Mouse (Mus musculus) heart, embryonic 16.5 days (tissue): ENCODE measurements around the gene Rsbn1. TPM values are rescaled to one million over a fixed set of nuclear protein-coding genes. Genes with fewer than 3 reads are reported as not detected.

Source experiments
- ATAC-seq: fragments of 200-750 bp; cut with Nextera tagmentation; replicated peaks from 2 replicates; pipeline ENCODE4 v1.8.0; 2017; ENCODE audit warnings: moderate number of reproducible peaks; ENCODE audit not compliant: insufficient read depth, low FRiP score; ENCODE audit errors: extremely low read depth
- H3K27ac ChIP-seq: fragments of 300-500 bp; sonication (generic); 2 replicates; pipeline ENCODE4 v1.5.1; 2014; ENCODE audit warnings: mild to moderate bottlenecking, low read length, control low read depth, moderate library complexity
- H3K27me3 ChIP-seq: fragments of 300-500 bp; sonication (generic); 2 replicates; pipeline ENCODE4 v1.6.1; 2014; ENCODE audit warnings: low read length, mixed read lengths; ENCODE audit not compliant: control insufficient read depth, insufficient read depth
- H3K36me3 ChIP-seq: fragments of 300-500 bp; sonication (generic); 2 replicates; pipeline ENCODE4 v1.6.1; 2014; ENCODE audit not compliant: control insufficient read depth, insufficient read depth
- H3K4me1 ChIP-seq: fragments of 300-500 bp; sonication (generic); 2 replicates; pipeline ENCODE4 v1.6.1; 2014; ENCODE audit warnings: low read length, mixed read lengths; ENCODE audit not compliant: control insufficient read depth, insufficient read depth
- H3K4me2 ChIP-seq: fragments of 300-500 bp; sonication (generic); 2 replicates; pipeline ENCODE4 v1.6.1; 2014; ENCODE audit warnings: low read depth, mild to moderate bottlenecking, control low read depth, low read length
- H3K4me3 ChIP-seq: fragments of 300-500 bp; sonication (generic); 2 replicates; pipeline ENCODE4 v1.5.1; 2014; ENCODE audit warnings: mild to moderate bottlenecking, control low read depth, low read length
- H3K9ac ChIP-seq: fragments of 300-500 bp; sonication (generic); 2 replicates; pipeline ENCODE4 v1.6.1; 2014; ENCODE audit warnings: low read length, control low read depth
- H3K9me3 ChIP-seq: fragments of 300-500 bp; sonication (generic); replicated peaks from 2 replicates; pipeline ENCODE4 v1.6.1; 2016; ENCODE audit warnings: low read length; ENCODE audit not compliant: control insufficient read depth
- WGBS: fragments of 180-500 bp; shearing (Covaris S2); extraction: QIAGEN DNeasy Blood & Tissue Kit; methylation state at CpG from one replicate; pipeline ENCODE4 v1.1.7; 2014; 5-methylcytosine and 5-hydroxymethylcytosine counted together
- polyA plus RNA-seq: library from polyadenylated mRNA; unstranded; fragments of >200 nt; fragmentation: Nextera tagmentation; extraction: Ambion mirVana; gene quantifications from 2 replicates; pipeline ENCODE4 v1.2.1, GENCODE M21; 2015

Gene Rsbn1
- 5.6 and 5.8 TPM in 2 replicates for polyA plus RNA-seq

- peak within 1 kb of the TSS; percentile 82 for H3K4me2 ChIP-seq
- H3K36me3 ChIP-seq: no peaks in the 10 kb centered on the region
- peaks cover 11% of the 10 kb centered on the region for H3K4me1 ChIP-seq
- H3K27me3 ChIP-seq: no peaks in the 10 kb centered on the region
- peak within 1 kb of the TSS; percentile 85 for H3K4me3 ChIP-seq
- under 1% methylated on average over 55 of the region's 55 CpGs for WGBS
- peak; percentile 99 for ATAC-seq
- peak within 1 kb of the TSS; percentile 91 for H3K9ac ChIP-seq
- no peaks in the 10 kb centered on the region for H3K9me3 ChIP-seq
- H3K27ac ChIP-seq: peak within 1 kb of the TSS; percentile 94
Measured at GRCm38 (mm10) chr3:103914010-103914669, at the start of gene Rsbn1. Gene Rsbn1 (plus strand): TSS chr3:103914120.

GRCm38 (mm10) chr3:103864200-103864599 is 49.7 kb upstream of the Rsbn1 start:
- Histone ChIP-seq H3K4me2 (no peak overlapping the region), H3K27ac (no peak overlapping the region), H3K4me1 (peaks cover 9% of the 10 kb centered on the region), H3K4me3 (no peak overlapping the region), H3K9me3 (no peaks in the 10 kb centered on the region), H3K27me3 (no peaks in the 10 kb centered on the region), H3K9ac (no peak overlapping the region), H3K36me3 (no peaks in the 10 kb centered on the region)
- no peak for ATAC-seq
- WGBS: 82% methylated on average over 6 of the region's 6 CpGs

- no peak for ATAC-seq
- no peaks in the 10 kb centered on the region for H3K9me3 ChIP-seq
- H3K27me3 ChIP-seq: no peaks in the 10 kb centered on the region
- no peak overlapping the region for H3K4me2 ChIP-seq
- H3K9ac ChIP-seq: no peak overlapping the region
- no peak overlapping the region for H3K4me3 ChIP-seq
- H3K36me3 ChIP-seq: no peaks in the 10 kb centered on the region
- H3K27ac ChIP-seq: peak overlapping the region; percentile 39; the same call in 1 of the 2 replicates
- H3K4me1 ChIP-seq: no peaks in the 10 kb centered on the region
- 87% methylated on average over 5 of the region's 5 CpGs for WGBS
Measured at GRCm38 (mm10) chr3:103867424-103867971, 46.4 kb upstream of the Rsbn1 start.

GRCm38 (mm10) chr3:103868008-103868407 is 45.9 kb upstream of the Rsbn1 start:
- 63% methylated on average over 4 of the region's 4 CpGs for WGBS
- ATAC-seq: no peak
- Histone ChIP-seq H3K9me3 (no peaks in the 10 kb centered on the region), H3K4me1 (no peaks in the 10 kb centered on the region), H3K27me3 (no peaks in the 10 kb centered on the region), H3K9ac (no peak overlapping the region), H3K4me3 (no peak overlapping the region), H3K4me2 (no peak overlapping the region), H3K36me3 (no peaks in the 10 kb centered on the region), H3K27ac (no peak overlapping the region)

- H3K27ac ChIP-seq: no peak overlapping the region
- WGBS: 57% methylated on average over 3 of the region's 3 CpGs
- H3K9ac ChIP-seq: no peak overlapping the region
- no peaks in the 10 kb centered on the region for H3K4me1 ChIP-seq
- no peak overlapping the region for H3K4me3 ChIP-seq
- no peaks in the 10 kb centered on the region for H3K27me3 ChIP-seq
- H3K9me3 ChIP-seq: no peaks in the 10 kb centered on the region
- H3K36me3 ChIP-seq: no peaks in the 10 kb centered on the region
- H3K4me2 ChIP-seq: no peak overlapping the region
- no peak for ATAC-seq
Measured at GRCm38 (mm10) chr3:103872663-103873098, 41.2 kb upstream of the Rsbn1 start.

- Histone ChIP-seq H3K9ac (no peak overlapping the region), H3K27me3 (no peaks in the 10 kb centered on the region), H3K9me3 (no peaks in the 10 kb centered on the region), H3K27ac (no peak overlapping the region), H3K36me3 (no peaks in the 10 kb centered on the region), H3K4me2 (no peak overlapping the region), H3K4me1 (no peaks in the 10 kb centered on the region), H3K4me3 (no peak overlapping the region)
- WGBS: 54% methylated on average over 7 of the region's 7 CpGs
- no peak for ATAC-seq
Measured at GRCm38 (mm10) chr3:103874329-103874728, 39.6 kb upstream of the Rsbn1 start.

- Histone ChIP-seq H3K4me3 (no peak overlapping the region), H3K27me3 (no peaks in the 10 kb centered on the region), H3K27ac (no peak overlapping the region), H3K4me1 (peaks cover 2% of the 10 kb centered on the region; the same call in 1 of the 2 replicates), H3K4me2 (no peak overlapping the region), H3K9me3 (no peaks in the 10 kb centered on the region), H3K36me3 (no peaks in the 10 kb centered on the region), H3K9ac (no peak overlapping the region)
- 71% methylated on average over 11 of the region's 11 CpGs for WGBS
- no peak for ATAC-seq
Measured at GRCm38 (mm10) chr3:103885946-103886345, 28.0 kb upstream of the Rsbn1 start.

GRCm38 (mm10) chr3:103887581-103887980 is 26.3 kb upstream of the Rsbn1 start:
- WGBS: 26% methylated on average over 3 of the region's 3 CpGs
- Histone ChIP-seq H3K4me3 (no peak overlapping the region), H3K4me2 (no peak overlapping the region), H3K9me3 (no peaks in the 10 kb centered on the region), H3K27me3 (no peaks in the 10 kb centered on the region), H3K27ac (no peak overlapping the region), H3K36me3 (no peaks in the 10 kb centered on the region), H3K4me1 (no peaks in the 10 kb centered on the region), H3K9ac (no peak overlapping the region)
- ATAC-seq: no peak

GRCm38 (mm10) chr3:103893374-103893773 is 20.5 kb upstream of the Rsbn1 start:
- no peaks in the 10 kb centered on the region for H3K27me3 ChIP-seq
- no peak overlapping the region for H3K27ac ChIP-seq
- H3K4me2 ChIP-seq: no peak overlapping the region
- no peak overlapping the region for H3K9ac ChIP-seq
- H3K4me3 ChIP-seq: no peak overlapping the region
- no peaks in the 10 kb centered on the region for H3K4me1 ChIP-seq
- ATAC-seq: no peak
- no peaks in the 10 kb centered on the region for H3K9me3 ChIP-seq
- WGBS: 71% methylated on average over 3 of the region's 3 CpGs
- no peaks in the 10 kb centered on the region for H3K36me3 ChIP-seq
